Mouse (Mus musculus) hindbrain, postnatal 0 days (tissue): ENCODE results near the gene Gm20388. TPM values are rescaled to one million over a fixed set of nuclear protein-coding genes. Genes with fewer than 3 reads are reported as not detected.

Experiments used
- ATAC-seq: fragments of 200-750 bp; cut with Nextera tagmentation; 2 replicates; pipeline ENCODE4 v1.8.0; 2017; ENCODE audit warnings: mild to moderate bottlenecking, moderate TSS enrichment, moderate library complexity
- DNase-seq: peaks from one replicate; pipeline ENCODE4 v3.0.0-alpha.2; 2015; ENCODE audit warnings: low spot score
- H3K27ac ChIP-seq: fragments of 300-500 bp; sonication (generic); 2 replicates; pipeline ENCODE4 v1.5.1; 2014; ENCODE audit warnings: mild to moderate bottlenecking
- H3K27me3 ChIP-seq: fragments of 300-500 bp; sonication (generic); 2 replicates; pipeline ENCODE4 v1.6.1; 2014; ENCODE audit warnings: low read length, mixed read lengths; ENCODE audit not compliant: insufficient read depth
- H3K36me3 ChIP-seq: fragments of 300-500 bp; sonication (generic); 2 replicates; pipeline ENCODE4 v1.6.1; 2014; ENCODE audit warnings: low read length, mixed read lengths; ENCODE audit not compliant: insufficient read depth
- H3K4me1 ChIP-seq: fragments of 300-500 bp; sonication (generic); 2 replicates; pipeline ENCODE4 v1.6.1; 2014; ENCODE audit warnings: antibody characterized with exemption, low read length, mixed read lengths; ENCODE audit not compliant: insufficient read depth
- H3K4me2 ChIP-seq: fragments of 300-500 bp; sonication (generic); 2 replicates; pipeline ENCODE4 v1.6.1; 2014; ENCODE audit warnings: low read depth, mild to moderate bottlenecking, low read length, moderate library complexity, mixed read lengths
- H3K4me3 ChIP-seq: fragments of 300-500 bp; sonication (generic); 2 replicates; pipeline ENCODE4 v1.5.1; 2014; ENCODE audit warnings: low read length
- H3K9ac ChIP-seq: fragments of 300-500 bp; sonication (generic); replicated peaks from 2 replicates; pipeline ENCODE4 v1.6.1; 2014; ENCODE audit warnings: mild to moderate bottlenecking, low read length, moderate library complexity, mixed read lengths
- H3K9me3 ChIP-seq: fragments of 300-500 bp; sonication (generic); 2 replicates; pipeline ENCODE4 v1.6.1; 2016; ENCODE audit warnings: low read length, mixed read lengths
- CTCF ChIP-seq: IDR thresholded peaks from 2 replicates; pipeline ENCODE4 v1.5.1; 2016; ENCODE audit warnings: antibody characterized with exemption, control low read depth, low read depth
- WGBS: fragments of 180-500 bp; shearing (Covaris S2); extraction: QIAGEN DNeasy Blood & Tissue Kit; methylation state at CpG from one replicate; pipeline ENCODE4 v1.1.7; 2014; 5-methylcytosine and 5-hydroxymethylcytosine counted together
- polyA plus RNA-seq: library from polyadenylated mRNA; unstranded; fragments of >200 nt; fragmentation: Nextera tagmentation; extraction: Ambion mirVana; gene quantifications from 2 replicates; pipeline ENCODE4 v1.2.1, GENCODE M21; 2015
- total RNA-seq: library from RNA; depleted of rRNA; stranded (reverse); fragments of >200 nt; gene quantifications from 2 replicates; pipeline ENCODE4 v1.2.3, GENCODE M21; 2014

Gene Gm20388
- total and polyA plus RNA-seq, 2 experiments from 2014 or later: 71.3 TPM; not detected in 1

DNA sequence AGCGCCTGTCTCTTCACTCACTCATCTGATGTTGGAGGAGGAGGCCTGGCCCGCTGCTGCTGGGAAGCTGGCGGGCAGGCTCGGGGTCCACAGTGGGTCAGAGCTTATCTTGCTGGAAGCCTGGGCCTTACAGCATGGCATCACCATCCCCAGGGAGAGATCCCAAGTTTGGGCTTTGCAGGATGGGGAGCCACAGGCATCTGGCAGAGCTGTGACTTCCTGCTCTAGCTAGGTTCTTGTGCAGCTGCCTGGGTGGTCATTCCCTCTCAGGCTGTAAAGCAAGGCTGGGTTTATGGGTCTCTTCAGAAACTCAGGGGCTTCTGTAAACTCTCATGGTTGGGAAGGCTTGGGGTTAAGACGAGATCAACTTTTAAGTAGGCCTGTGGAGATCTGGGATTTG is 2169.7 kb downstream of the Gm20388 start:
- H3K4me2 ChIP-seq: no peak overlapping the region
- no peak overlapping the region for H3K27ac ChIP-seq
- H3K36me3 ChIP-seq: no peaks in the 10 kb centered on the region
- 53% methylated on average over 5 of the region's 5 CpGs for WGBS
- no peaks in the 10 kb centered on the region for H3K27me3 ChIP-seq
- H3K9ac ChIP-seq: no peak overlapping the region
- TF ChIP-seq CTCF: no peak
- no peak overlapping the region for H3K4me3 ChIP-seq
- H3K9me3 ChIP-seq: no peaks in the 10 kb centered on the region
- no peaks in the 10 kb centered on the region for H3K4me1 ChIP-seq
- ATAC-seq (no peak), DNase-seq (no peak)

GRCm38 (mm10) chr8:122083401-122083800 is 2172.8 kb downstream of the Gm20388 start:
- WGBS: 78% methylated on average over 6 of the region's 6 CpGs
- Histone ChIP-seq H3K4me2 (no peak overlapping the region), H3K9me3 (no peaks in the 10 kb centered on the region), H3K36me3 (no peaks in the 10 kb centered on the region), H3K9ac (no peak overlapping the region), H3K27ac (no peak overlapping the region), H3K4me1 (no peaks in the 10 kb centered on the region), H3K4me3 (no peak overlapping the region), H3K27me3 (no peaks in the 10 kb centered on the region)
- ATAC-seq: no peak
- DNase-seq: no peak
- no peak for TF ChIP-seq CTCF

- no peak overlapping the region for H3K9ac ChIP-seq
- H3K27ac ChIP-seq: no peak overlapping the region
- no peaks in the 10 kb centered on the region for H3K36me3 ChIP-seq
- no peak for TF ChIP-seq CTCF
- no peaks in the 10 kb centered on the region for H3K27me3 ChIP-seq
- no peak overlapping the region for H3K4me2 ChIP-seq
- 26% methylated on average over 3 of the region's 3 CpGs for WGBS
- DNase-seq (no peak), ATAC-seq (no peak)
- H3K4me1 ChIP-seq: no peaks in the 10 kb centered on the region
- H3K9me3 ChIP-seq: no peaks in the 10 kb centered on the region
- H3K4me3 ChIP-seq: no peak overlapping the region
These were observed 2173.5 kb downstream of the Gm20388 start for GRCm38 (mm10) chr8:122084145-122084544.

DNA sequence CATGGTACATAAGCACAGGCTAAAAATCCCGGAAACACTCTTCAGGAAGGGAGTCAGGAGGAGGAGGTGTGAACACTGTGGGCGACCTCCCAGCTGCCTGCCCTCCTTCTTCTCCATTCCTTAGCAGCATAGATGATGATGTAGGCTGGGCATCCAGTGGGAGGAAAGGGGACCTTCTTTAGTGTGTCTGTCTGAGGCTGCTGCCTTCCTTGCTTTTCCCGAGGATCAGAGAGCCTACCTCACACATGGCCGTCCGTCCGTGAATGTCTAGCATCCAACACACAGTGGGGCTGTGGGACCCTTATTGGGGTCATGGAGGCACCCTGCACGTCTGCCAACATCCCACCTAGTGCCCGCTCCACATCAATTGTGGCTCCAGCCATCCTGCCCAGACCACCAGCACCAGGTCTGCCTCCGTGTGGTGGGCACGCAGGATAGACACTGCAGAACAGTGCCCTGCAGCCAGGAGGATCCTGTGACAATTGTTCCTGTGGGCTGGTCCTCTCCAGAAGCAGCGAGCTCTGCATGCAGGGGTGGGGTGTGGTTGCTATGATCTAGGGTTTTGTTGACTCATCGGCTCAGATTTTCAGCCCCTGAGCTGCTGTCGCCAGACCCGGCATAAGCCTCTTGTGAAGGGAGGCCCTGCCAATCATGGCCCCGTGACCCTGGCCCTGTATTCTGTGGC is 2174.2 kb downstream of the Gm20388 start:
- Histone ChIP-seq H3K4me3 (no peak overlapping the region), H3K9me3 (no peaks in the 10 kb centered on the region), H3K9ac (no peak overlapping the region), H3K36me3 (no peaks in the 10 kb centered on the region), H3K27me3 (no peaks in the 10 kb centered on the region), H3K4me2 (no peak overlapping the region), H3K27ac (no peak overlapping the region), H3K4me1 (no peaks in the 10 kb centered on the region)
- WGBS: 69% methylated on average over 15 of the region's 15 CpGs
- TF ChIP-seq CTCF: no peak; the same call in 1 of the 2 replicates
- DNase-seq (no peak), ATAC-seq (no peak)

- Histone ChIP-seq H3K4me2 (no peak overlapping the region), H3K36me3 (no peaks in the 10 kb centered on the region), H3K9me3 (no peaks in the 10 kb centered on the region), H3K27me3 (no peaks in the 10 kb centered on the region), H3K4me3 (no peak overlapping the region), H3K27ac (no peak overlapping the region), H3K9ac (no peak overlapping the region), H3K4me1 (no peaks in the 10 kb centered on the region)
- WGBS: 85% methylated on average over 12 of the region's 12 CpGs
- DNase-seq: no peak
- no peak for ATAC-seq
- TF ChIP-seq CTCF: no peak
These were observed 2175.4 kb downstream of the Gm20388 start for GRCm38 (mm10) chr8:122086064-122086463.

DNA sequence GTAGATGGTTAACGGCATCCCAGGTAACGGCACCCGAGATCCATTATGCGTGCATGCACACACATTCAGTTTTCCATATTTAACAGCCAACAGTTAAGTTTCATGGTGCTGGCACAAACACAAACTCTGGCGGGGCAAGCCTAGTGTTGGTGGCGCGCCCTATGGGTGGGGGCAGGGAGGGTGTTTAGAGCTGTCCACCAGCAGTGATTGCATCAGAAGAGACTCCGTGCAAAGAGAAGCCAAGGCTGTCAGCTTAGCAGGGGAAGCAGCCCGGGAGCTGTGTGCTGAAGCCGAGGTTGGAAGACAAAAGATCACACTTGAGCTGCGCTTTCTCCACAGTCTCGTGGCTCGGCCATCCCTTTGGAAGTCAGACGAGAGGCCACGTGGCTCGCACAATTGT is 2178.0 kb downstream of the Gm20388 start:
- TF ChIP-seq CTCF: no peak
- DNase-seq (no peak), ATAC-seq (no peak)
- Histone ChIP-seq H3K4me3 (no peak overlapping the region), H3K9me3 (no peaks in the 10 kb centered on the region), H3K4me2 (no peak overlapping the region), H3K9ac (no peak overlapping the region), H3K27me3 (no peaks in the 10 kb centered on the region), H3K27ac (no peak overlapping the region), H3K36me3 (no peaks in the 10 kb centered on the region), H3K4me1 (no peaks in the 10 kb centered on the region)
- WGBS: 79% methylated on average over 16 of the region's 16 CpGs

GRCm38 (mm10) chr8:122089186-122089700 is 2178.6 kb downstream of the Gm20388 start:
- H3K4me2 ChIP-seq: no peak overlapping the region
- DNase-seq: no peak
- H3K27ac ChIP-seq: no peak overlapping the region
- H3K27me3 ChIP-seq: no peaks in the 10 kb centered on the region
- no peak for TF ChIP-seq CTCF
- H3K4me1 ChIP-seq: no peaks in the 10 kb centered on the region
- H3K36me3 ChIP-seq: no peaks in the 10 kb centered on the region
- no peak for ATAC-seq
- no peak overlapping the region for H3K4me3 ChIP-seq
- 90% methylated on average over 7 of the region's 7 CpGs for WGBS
- H3K9me3 ChIP-seq: no peaks in the 10 kb centered on the region
- no peak overlapping the region for H3K9ac ChIP-seq
